Mouse (Mus musculus) A20 (cell line): ENCODE measurements around the gene Syne2.

Experiments
- DNase-seq: peaks from one replicate; pipeline ENCODE4 v3.0.0-alpha.2; 2011; ENCODE audit warnings: low read depth, low spot score

Syne2 gene

GRCm38 (mm10) chr12:75817959-75818452 lies at the start of gene Syne2:
Gene Syne2 (plus strand): TSS chr12:75818134.
- peak; percentile 91 for DNase-seq

GRCm38 (mm10) chr12:75771410-75771809 lies 46.5 kb upstream of the Syne2 start:
- no peak for DNase-seq

- peak; percentile 64 for DNase-seq
These were observed 45.4 kb upstream of the Syne2 start for GRCm38 (mm10) chr12:75772424-75773034.

GRCm38 (mm10) chr12:75781445-75781844 lies 36.5 kb upstream of the Syne2 start:
- DNase-seq = no peak

GRCm38 (mm10) chr12:75781995-75782394 lies 35.9 kb upstream of the Syne2 start:
- DNase-seq = no peak

- DNase-seq = no peak
These were observed 33.6 kb upstream of the Syne2 start for GRCm38 (mm10) chr12:75784271-75784751.

GRCm38 (mm10) chr12:75786681-75787080 lies 31.3 kb upstream of the Syne2 start:
- DNase-seq = peak; percentile 59

- no peak for DNase-seq
These were observed 28.5 kb upstream of the Syne2 start for GRCm38 (mm10) chr12:75789451-75789850.

- no peak for DNase-seq
These were observed 23.4 kb upstream of the Syne2 start for GRCm38 (mm10) chr12:75794527-75794926.

GRCm38 (mm10) chr12:75796510-75796909 lies 21.4 kb upstream of the Syne2 start:
- DNase-seq = peak; percentile 33

- no peak for DNase-seq
These were observed 11.7 kb upstream of the Syne2 start for GRCm38 (mm10) chr12:75806281-75806680.

- no peak for DNase-seq
These were observed 4.2 kb upstream of the Syne2 start for GRCm38 (mm10) chr12:75813766-75814165.

- no peak for DNase-seq
These were observed 3.4 kb upstream of the Syne2 start for GRCm38 (mm10) chr12:75814551-75814950.

- no peak for DNase-seq
These were observed 715 bp upstream of the Syne2 start for GRCm38 (mm10) chr12:75816981-75817856.

- DNase-seq = peak; percentile 23
These were observed 810 bp downstream of the Syne2 start for GRCm38 (mm10) chr12:75818453-75819434.

GRCm38 (mm10) chr12:75819481-75819880 lies 1.5 kb downstream of the Syne2 start:
- no peak for DNase-seq

GRCm38 (mm10) chr12:75820216-75820615 lies 2.3 kb downstream of the Syne2 start:
- DNase-seq = no peak

GRCm38 (mm10) chr12:75822122-75822521 lies 4.2 kb downstream of the Syne2 start:
- DNase-seq = no peak

- DNase-seq = no peak
These were observed 5.5 kb downstream of the Syne2 start for GRCm38 (mm10) chr12:75823475-75823874.

GRCm38 (mm10) chr12:75825458-75825857 lies 7.5 kb downstream of the Syne2 start:
- no peak for DNase-seq

GRCm38 (mm10) chr12:75826699-75827353 lies 8.9 kb downstream of the Syne2 start:
- DNase-seq = no peak
